Mouse (Mus musculus) CH12.LX (cell line): Measurements from ENCODE around the gene Psmd3. TPM values are rescaled to one million over a fixed set of nuclear protein-coding genes. Genes with fewer than 3 reads are reported as not detected.

Experiments used
- DNase-seq: peaks from one replicate; pipeline ENCODE4 v3.0.0-alpha.2; 2013; ENCODE audit errors: extremely low read depth
- H3K27ac ChIP-seq: 2 replicates; pipeline ENCODE4 v1.5.1; 2012; ENCODE audit warnings: low read depth, mild to moderate bottlenecking, control low read depth, moderate library complexity; ENCODE audit not compliant: insufficient read depth
- H3K27me3 ChIP-seq: replicated peaks from 2 replicates; pipeline ENCODE3; 2012; ENCODE audit warnings: inconsistent platforms
- H3K36me3 ChIP-seq, 2 experiments: replicated peaks in 1 of 2; 2 replicates each; pipeline versions ENCODE3 to v1.6.1; 2012; ENCODE audit warnings: inconsistent platforms in 1 of 2, low read length in 1 of 2, mild to moderate bottlenecking in 1 of 2, mixed read lengths in 1 of 2, moderate library complexity in 1 of 2; ENCODE audit not compliant: control insufficient read depth in 1 of 2, insufficient read depth in 1 of 2
- H3K4me1 ChIP-seq, 2 experiments: 2 replicates each; pipeline ENCODE4 v1.6.1; 2012; ENCODE audit warnings: inconsistent platforms in 1 of 2, moderate library complexity in 1 of 2; ENCODE audit not compliant: insufficient read depth in 2 of 2, control insufficient read depth in 1 of 2
- H3K4me2 ChIP-seq: 2 replicates; pipeline ENCODE4 v1.6.1; 2012; ENCODE audit warnings: low read depth, mild to moderate bottlenecking, control low read depth; ENCODE audit not compliant: poor library complexity, insufficient read depth, severe bottlenecking
- H3K4me3 ChIP-seq, 3 experiments: fragments of 150-350 bp in 1 of 3; sonication (generic) in 1 of 3; replicated peaks in 1 of 3; 2 replicates each; pipeline versions ENCODE3 to v1.5.1; 2011 to 2012; ENCODE audit warnings: low read depth in 2 of 3, low read length in 2 of 3, mild to moderate bottlenecking in 2 of 3, moderate library complexity in 2 of 3, control low read depth in 1 of 3, improper control_type of control experiment in 1 of 3, inconsistent platforms in 1 of 3, mixed read lengths in 1 of 3; ENCODE audit not compliant: poor library complexity in 1 of 3
- H3K79me2 ChIP-seq: replicated peaks from 2 replicates; pipeline ENCODE4 v1.6.1; 2012; ENCODE audit warnings: mild to moderate bottlenecking, moderate library complexity; ENCODE audit not compliant: control insufficient read depth, poor library complexity, insufficient read depth, severe bottlenecking; ENCODE audit errors: extremely low read depth
- H3K9ac ChIP-seq: 2 replicates; pipeline ENCODE4 v1.6.1; 2012; ENCODE audit warnings: low read depth, mild to moderate bottlenecking, control low read depth, moderate library complexity; ENCODE audit not compliant: insufficient read depth
- H3K9me3 ChIP-seq: replicated peaks from 2 replicates; pipeline ENCODE3; 2012; ENCODE audit warnings: low read length, inconsistent platforms, mixed read lengths
- CHD1 ChIP-seq: IDR thresholded peaks from 2 replicates; pipeline ENCODE4 v1.6.1; 2012; ENCODE audit warnings: low read depth, low read length, improper control_type of control experiment, inconsistent platforms
- CHD2 ChIP-seq: IDR thresholded peaks from 2 replicates; pipeline ENCODE4 v1.6.1; 2011; ENCODE audit warnings: low read length, improper control_type of control experiment
- EP300 ChIP-seq: IDR thresholded peaks from 2 replicates; pipeline ENCODE4 v1.6.1; 2011; ENCODE audit warnings: low read length, improper control_type of control experiment
- ETS1 ChIP-seq: conservative IDR thresholded peaks from 2 replicates; pipeline ENCODE4 v1.6.1; 2012; ENCODE audit warnings: low read depth, mild to moderate bottlenecking, inconsistent platforms, low read length, improper control_type of control experiment, moderate library complexity
- HCFC1 ChIP-seq: IDR thresholded peaks from 2 replicates; pipeline ENCODE4 v1.6.1; 2012; ENCODE audit warnings: low read depth, mild to moderate bottlenecking, inconsistent platforms, low read length, improper control_type of control experiment
- JUN ChIP-seq: IDR thresholded peaks from 2 replicates; pipeline ENCODE4 v1.6.1; 2011; ENCODE audit warnings: low read depth, mild to moderate bottlenecking, low read length, improper control_type of control experiment, moderate library complexity; ENCODE audit not compliant: insufficient read depth
- MAX ChIP-seq: IDR thresholded peaks from 2 replicates; pipeline ENCODE4 v1.6.1; 2011; ENCODE audit warnings: low read length, improper control_type of control experiment
- MAZ ChIP-seq: IDR thresholded peaks from 2 replicates; pipeline ENCODE4 v1.6.1; 2012; ENCODE audit warnings: low read depth, mild to moderate bottlenecking, inconsistent platforms, low read length, improper control_type of control experiment, moderate library complexity
- MEF2A ChIP-seq: IDR thresholded peaks from 2 replicates; pipeline ENCODE4 v1.6.1; 2014; ENCODE audit warnings: low read depth, mild to moderate bottlenecking, inconsistent platforms, low read length, improper control_type of control experiment, borderline replicate concordance
- NELFE ChIP-seq: IDR thresholded peaks from 2 replicates; pipeline ENCODE4 v1.6.1; 2011; ENCODE audit warnings: low read depth, low read length, improper control_type of control experiment
- SIN3A ChIP-seq: IDR thresholded peaks from 2 replicates; pipeline ENCODE4 v1.6.1; 2012; ENCODE audit warnings: low read length, improper control_type of control experiment, inconsistent platforms
- ZKSCAN1 ChIP-seq: IDR thresholded peaks from 2 replicates; pipeline ENCODE4 v1.6.1; 2012; ENCODE audit warnings: low read depth, inconsistent platforms, low read length, improper control_type of control experiment, borderline replicate concordance
- ZNF384 ChIP-seq: IDR thresholded peaks from 2 replicates; pipeline ENCODE4 v1.6.1; 2012; ENCODE audit warnings: low read depth, low read length, improper control_type of control experiment, inconsistent platforms
- dilution Hi-C: fragments of 300-500 bp; cut with MboI; formaldehyde crosslinking; loops from 2 replicates; pipeline ENCODE4 v1.14.3; 2020; ENCODE audit warnings: low sequenced_read_pairs; ENCODE audit not compliant: extremely low pct_unique_long_range_greater_than_20kb, extremely low pct_ligation_motif_present
- in situ Hi-C: fragments of 300-500 bp; cut with MboI; formaldehyde crosslinking; loops from 3 replicates; pipeline ENCODE4 v1.14.3; 2019; ENCODE audit warnings: low sequenced_read_pairs, low pct_ligation_motif_present, low pct_unique_long_range_greater_than_20kb, mixed read lengths
- polyA plus RNA-seq: library from polyadenylated mRNA; unstranded; fragments of >175 nt; gene quantifications from 2 replicates; pipeline ENCODE4 v1.2.1, GENCODE M21; 2012; ENCODE audit warnings: low read depth; ENCODE audit not compliant: insufficient read length
- total RNA-seq, 2 experiments: library from RNA; depleted of rRNA; stranded (reverse); fragments of 300-350 nt in 1 of 2; fragments of >200 nt in 1 of 2; gene quantifications; 2 replicates each; pipeline ENCODE4 v1.2.3; 2012 to 2014

The Psmd3 gene
- total and polyA plus RNA-seq, 3 experiments = 166 to 354 (median 291) TPM

DNA sequence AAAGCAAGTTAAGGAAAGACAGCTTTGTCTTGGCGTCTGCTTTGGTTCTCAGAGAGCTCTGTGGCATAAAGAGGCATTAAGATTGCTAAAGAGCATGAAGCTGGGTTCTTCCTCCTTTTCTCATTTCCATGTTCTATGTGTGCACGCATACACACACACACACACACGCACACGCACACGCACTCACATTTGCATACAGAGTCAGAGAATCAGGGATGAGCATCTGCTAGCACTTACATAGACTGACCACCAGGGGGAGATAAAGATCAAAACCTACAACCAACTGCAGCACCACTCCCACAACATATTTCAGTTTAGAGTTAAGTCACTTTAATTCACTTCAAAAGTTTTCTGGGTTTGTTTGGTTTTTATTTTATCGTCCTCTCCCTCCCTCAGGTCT lies 21.8 kb upstream of the Psmd3 start (continued):
- TF ChIP-seq JUN (no peak), CHD2 (no peak), HCFC1 (peak; percentile 23; the same call in 1 of the 2 replicates)

DNA sequence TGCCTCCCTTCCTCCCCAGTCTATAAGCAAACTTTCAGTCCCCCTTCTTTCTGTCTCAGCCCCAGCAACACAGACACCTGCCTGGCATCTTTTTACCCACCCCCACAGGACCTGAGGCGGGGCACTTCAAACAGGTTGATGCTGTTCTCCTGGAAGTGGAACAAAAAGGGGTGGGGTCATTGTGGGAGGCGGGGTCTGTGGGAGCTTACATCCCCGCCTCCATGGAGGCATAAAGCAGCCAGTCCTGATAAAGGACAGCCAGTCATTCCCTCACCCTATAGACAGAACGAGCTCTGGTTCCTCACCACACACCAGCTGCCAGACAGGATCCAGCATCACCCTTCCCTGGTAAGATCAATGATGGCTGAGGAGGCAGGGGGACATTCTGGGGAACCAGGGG lies 18.3 kb upstream of the Psmd3 start, which contains the start of gene Gsdma:
Gsdma (plus strand) TSS at position 261 of the 400 bp plus-strand sequence.
- TF ChIP-seq ZNF384 = no peak
- TF ChIP-seq MAX = no peak
- TF ChIP-seq SIN3A = no peak
- TF ChIP-seq, all 38 proteins: peak for 0
- DNase-seq = no peak
- Histone ChIP-seq H3K27ac (no peak within 1 kb of the TSS), H3K4me1 (peaks cover 4 to 11% of the 10 kb centered on the region in 2 experiments; a peak in 3 of 4 replicates), H3K9ac (no peak within 1 kb of the TSS), H3K4me3 (no peak within 1 kb of the TSS), H3K36me3 (no peaks in the 10 kb centered on the region), H3K27me3 (peaks cover 70% of the 10 kb centered on the region), H3K79me2 (no peaks in the 10 kb centered on the region), H3K9me3 (no peaks in the 10 kb centered on the region), H3K4me2 (no peak within 1 kb of the TSS)
- in situ Hi-C loops (loop anchor here (5.0 kb wide), 1 partner anchor 197 kb away; no protein-coding TSS in a partner anchor), dilution Hi-C loops (no loop called here)

DNA sequence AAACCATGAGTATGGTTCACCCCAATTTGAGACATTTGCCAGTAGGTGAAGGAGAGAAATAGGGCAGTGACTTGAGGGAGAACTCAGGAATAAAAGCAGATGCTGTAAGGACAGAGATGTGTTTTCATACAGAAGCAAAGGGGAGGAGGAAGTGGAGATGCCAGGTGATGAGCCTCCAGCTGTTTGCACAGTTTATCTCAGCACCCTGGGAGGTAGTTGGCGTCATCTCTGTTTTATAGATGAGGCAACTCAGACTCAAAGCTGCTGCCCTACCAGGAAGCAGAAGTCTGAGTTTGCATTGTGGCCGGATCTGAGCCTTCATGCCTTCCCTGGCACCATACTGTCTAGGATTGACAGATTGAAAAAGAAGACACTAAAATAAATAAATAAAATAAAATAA lies 13.4 kb upstream of the Psmd3 start:
- H3K4me3 ChIP-seq = no peak overlapping the region
- dilution Hi-C loops = no loop called here
- TF ChIP-seq ETS1 (peak; percentile 48), CHD1 (no peak), NELFE (no peak)
- no peak overlapping the region for H3K27ac ChIP-seq
- no peaks in the 10 kb centered on the region for H3K79me2 ChIP-seq
- no peak overlapping the region for H3K4me2 ChIP-seq
- peaks cover 6 to 27% of the 10 kb centered on the region in 2 experiments; a peak in 3 of 4 replicates for H3K4me1 ChIP-seq
- peak; percentile 35 for DNase-seq
- H3K9me3 ChIP-seq = no peaks in the 10 kb centered on the region
- in situ Hi-C loops = no loop called here
- H3K9ac ChIP-seq = no peak overlapping the region
- peaks cover 61% of the 10 kb centered on the region for H3K27me3 ChIP-seq
- H3K36me3 ChIP-seq = no peaks in the 10 kb centered on the region

DNA sequence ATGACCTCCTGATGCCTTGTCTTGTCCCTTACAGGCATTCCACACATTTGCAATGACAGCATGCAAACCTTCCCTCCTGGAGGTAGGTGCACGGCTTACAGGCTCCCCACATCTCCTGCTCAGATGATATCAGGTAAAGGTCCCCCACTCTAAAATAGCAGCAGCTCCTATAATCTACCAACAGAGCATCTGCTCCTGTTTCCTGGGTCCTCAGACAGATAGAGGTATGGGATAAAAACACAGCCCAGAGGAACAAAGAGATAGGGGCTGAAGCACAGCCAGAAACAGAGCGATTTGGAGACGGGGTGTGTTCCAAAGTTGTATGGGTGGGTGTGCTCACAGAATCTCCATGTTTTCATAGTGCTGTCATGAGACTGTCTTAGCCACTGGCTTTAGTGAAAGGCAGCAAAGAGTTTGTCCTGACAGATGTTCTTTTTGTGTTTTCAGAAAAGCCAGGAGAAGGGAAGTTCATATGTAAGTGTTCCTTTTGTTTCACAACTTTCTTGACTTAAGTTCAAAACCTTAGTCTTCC lies 11.0 kb upstream of the Psmd3 start:
- no peak overlapping the region for H3K4me2 ChIP-seq
- H3K4me3 ChIP-seq = no peak overlapping the region
- no peaks in the 10 kb centered on the region for H3K79me2 ChIP-seq
- TF ChIP-seq ZKSCAN1 (no peak), EP300 (no peak), MEF2A (no peak), MAZ (no peak)
- no peaks in the 10 kb centered on the region for H3K36me3 ChIP-seq
- dilution Hi-C loops = no loop called here
- no peak for DNase-seq
- peaks cover 50% of the 10 kb centered on the region for H3K27me3 ChIP-seq
- no peaks in the 10 kb centered on the region for H3K9me3 ChIP-seq
- no peak overlapping the region for H3K9ac ChIP-seq
- no peak overlapping the region for H3K27ac ChIP-seq
- peaks cover 9 to 37% of the 10 kb centered on the region in 2 experiments; a peak in 3 of 4 replicates for H3K4me1 ChIP-seq
- in situ Hi-C loops = loop anchor here (10.0 kb wide), 1 partner anchor 67 kb away; no protein-coding TSS in a partner anchor
